1 mouse cellular context compared by ENCODE assay signal in the genomic region with DNA sequence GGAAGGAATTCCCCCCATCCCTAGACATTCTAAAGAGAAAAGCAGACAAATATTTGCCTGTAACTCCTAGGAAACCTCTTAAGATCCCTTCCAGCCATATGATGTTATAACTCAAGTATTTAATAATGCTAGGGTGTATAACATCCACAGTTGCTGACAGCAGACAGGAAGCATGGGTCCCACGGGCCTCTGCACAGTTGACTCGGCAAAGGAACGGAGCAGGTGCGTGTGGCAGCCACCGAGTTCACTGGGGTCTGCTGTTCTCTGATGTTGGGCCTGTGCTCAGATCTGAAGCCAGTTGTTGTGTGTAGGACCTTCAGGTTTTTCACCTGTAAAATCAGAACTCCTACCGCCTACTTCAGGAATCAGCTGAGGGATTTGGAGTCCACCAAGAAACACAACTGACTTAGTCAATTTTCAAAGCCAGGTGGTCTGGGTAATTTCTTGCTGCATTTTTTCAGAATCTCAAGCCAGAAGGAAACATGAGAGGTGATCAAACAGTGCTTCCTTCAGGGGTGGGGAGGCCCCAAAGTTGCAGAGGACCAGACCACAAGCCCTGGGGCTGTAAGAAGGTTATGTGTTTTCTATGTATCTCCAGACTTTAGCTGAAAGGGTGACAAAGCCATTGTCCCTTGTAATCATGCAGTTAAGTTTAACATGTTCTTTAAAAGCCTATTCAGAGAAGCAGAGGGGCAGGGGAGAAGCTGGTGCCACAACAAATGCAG.
TF ChIP-seq lines count a peak whose summit lies in the region.

No protein-coding gene starts in this region.

TF ChIP-seq in CH12.LX, 34 proteins besides CTCF, POLR2A, EP300 and RAD21:
- TF ChIP-seq UBTF (IDR thresholded peaks at IDR 0.05; ENCODE audit: low read depth, low read length) (no peak), NELFE (IDR thresholded peaks at IDR 0.05; ENCODE audit: low read depth, low read length) (no peak), CHD1 (IDR thresholded peaks at IDR 0.05; ENCODE audit: low read depth, low read length) (no peak), ZMIZ1 (IDR thresholded peaks at IDR 0.05; ENCODE audit: low read depth, low read length) (no peak), PAX5 (IDR thresholded peaks at IDR 0.05; ENCODE audit: low read length) (no peak), CHD2 (IDR thresholded peaks at IDR 0.05; ENCODE audit: low read length) (no peak), ZKSCAN1 (IDR thresholded peaks at IDR 0.05; ENCODE audit: borderline replicate concordance, low read depth, low read length) (no peak), ELF1 (IDR thresholded peaks at IDR 0.05; ENCODE audit: low read depth, low read length) (no peak), E2F4 (IDR thresholded peaks at IDR 0.05; ENCODE audit: insufficient replicate concordance, low read depth, low read length) (no peak), ZNF384 (IDR thresholded peaks at IDR 0.05; ENCODE audit: low read depth, low read length) (no peak), USF1 (IDR thresholded peaks at IDR 0.05; ENCODE audit: low read depth, low read length) (no peak), BHLHE40 (IDR thresholded peaks at IDR 0.05; ENCODE audit: low read depth, low read length) (no peak), JUN (IDR thresholded peaks at IDR 0.05; ENCODE audit: insufficient read depth, low read depth, low read length) (no peak)
